In the genomic region with DNA sequence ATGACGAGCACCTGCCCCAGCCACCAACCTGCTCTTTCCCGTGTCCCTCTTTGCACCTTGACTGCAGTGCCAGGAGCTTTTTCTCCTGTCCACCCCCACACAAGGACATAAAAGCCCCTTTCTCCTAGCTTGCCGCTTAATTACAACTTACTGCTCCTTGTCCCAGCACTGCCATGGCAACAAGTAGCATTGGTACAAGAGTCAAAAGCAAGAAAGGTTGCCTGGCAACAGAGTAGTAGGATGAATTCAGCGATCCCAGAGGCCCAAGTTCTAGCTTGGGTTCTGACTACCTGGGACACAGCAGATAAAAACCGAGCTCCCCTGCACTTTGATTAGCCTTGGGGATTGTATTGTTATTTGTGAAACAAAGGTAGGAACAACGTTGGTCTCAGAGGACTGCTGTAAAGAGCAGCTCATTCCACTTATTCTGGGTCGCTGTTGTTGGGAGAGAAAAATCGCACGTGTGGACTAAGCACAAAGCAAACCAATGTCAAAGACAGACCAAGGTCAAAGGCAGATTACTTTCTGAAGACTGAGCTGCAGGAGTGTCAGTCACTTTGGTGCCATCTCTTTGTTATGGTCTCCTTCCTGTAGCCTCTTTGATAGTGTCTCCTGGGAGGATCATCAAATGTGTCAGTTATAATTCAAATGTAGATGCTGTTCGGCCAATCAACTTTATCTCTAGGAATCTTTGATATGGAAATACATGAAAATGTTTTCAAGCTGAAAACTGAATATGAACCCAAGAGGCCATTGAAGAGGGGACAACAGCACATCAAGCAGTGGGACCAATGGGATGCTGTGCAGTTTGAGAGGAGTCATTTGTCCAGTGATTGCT, we compare ENCODE assay signal across 12 mouse cellular contexts.
DNase-seq lines count a peak whose midpoint lies in the region; ATAC-seq and TF ChIP-seq lines count a peak whose summit lies in the region.
"Had no signal": no experiment of that assay in that cellular context is flagged by ENCODE, and none has a peak within 500 bp of the region (broad histone marks: within the 10 kb centered on the region; RNA-seq: fewer than 3 reads in every experiment).

No protein-coding gene starts in this region.

- H3K9ac ChIP-seq in forebrain, embryonic 12.5 days = no peak overlapping the region
- H3K9ac ChIP-seq in midbrain, embryonic 12.5 days (replicated peaks) = no peak overlapping the region
- H3K9ac ChIP-seq in stomach, postnatal 0 days (ENCODE audit: low read length) = no peak overlapping the region
- H3K9ac ChIP-seq: lung, embryonic 14.5 days had no signal

- H3K27me3 ChIP-seq in forebrain, embryonic 12.5 days = peaks cover 11% of the 10 kb centered on the region
- H3K27me3 ChIP-seq in midbrain, embryonic 12.5 days = peaks cover 45% of the 10 kb centered on the region
- no peaks in the 10 kb centered on the region for H3K27me3 ChIP-seq in stomach, postnatal 0 days (ENCODE audit: control insufficient read depth, insufficient read depth, low read length)

- peaks cover 14% of the 10 kb centered on the region for H3K4me1 ChIP-seq in forebrain, embryonic 12.5 days
- H3K4me1 ChIP-seq in midbrain, embryonic 12.5 days = peaks cover 14% of the 10 kb centered on the region
- H3K4me1 ChIP-seq in stomach, postnatal 0 days (replicated peaks; ENCODE audit: control insufficient read depth, insufficient read depth) = no peaks in the 10 kb centered on the region
- H3K4me1 ChIP-seq: megakaryocyte, embryonic 14.5 days had no signal

- TF ChIP-seq CTCF in stomach, postnatal 0 days (IDR thresholded peaks at IDR 0.05; ENCODE audit: low read depth) = no peak

- H3K27ac ChIP-seq in forebrain, embryonic 12.5 days = no peak overlapping the region
- H3K27ac ChIP-seq in midbrain, embryonic 12.5 days (replicated peaks) = no peak overlapping the region
- no peak overlapping the region for H3K27ac ChIP-seq in stomach, postnatal 0 days (replicated peaks)

- 22% methylated on average over 10 of the region's 10 CpGs for WGBS in forebrain, embryonic 12.5 days
- 26% methylated on average over 10 of the region's 10 CpGs for WGBS in midbrain, embryonic 12.5 days
- WGBS in stomach, postnatal 0 days = 55% methylated on average over 10 of the region's 10 CpGs

- peak overlapping the region; percentile 17; the same call in 1 of the 2 replicates for H3K4me2 ChIP-seq in forebrain, embryonic 12.5 days
- H3K4me2 ChIP-seq in midbrain, embryonic 12.5 days (replicated peaks) = 0 out of 2 replicates have a peak overlapping the region, but pooled peaks have one; percentile 1
- no peak overlapping the region for H3K4me2 ChIP-seq in stomach, postnatal 0 days (replicated peaks; ENCODE audit: low read depth)
- H3K4me2 ChIP-seq: heart, embryonic 11.5 days; lung, embryonic 14.5 days had no signal

- no peak for ATAC-seq in forebrain, embryonic 12.5 days (ENCODE audit: low FRiP score)
- ATAC-seq in midbrain, embryonic 12.5 days (ENCODE audit: low FRiP score, low read depth) = no peak
- ATAC-seq in stomach, postnatal 0 days (ENCODE audit: low FRiP score, low TSS enrichment) = no peak

- DNase-seq in right cerebral cortex, postnatal 10 days (ENCODE audit: low spot score in 2 of 2) = peak; percentile 60 to 80
- DNase-seq in right cerebral cortex, adult 2 months (ENCODE audit: low spot score in 2 of 2) = no peak
- no peak for DNase-seq in urinary bladder, postnatal 25 days (ENCODE audit: low spot score)
- no peak for DNase-seq in frontal cortex, postnatal 36 days (ENCODE audit: low spot score in 2 of 2)
- no peak for DNase-seq in stomach, postnatal 0 days (ENCODE audit: low spot score)
- DNase-seq: cerebellum, postnatal 36 days; kidney, postnatal 10 days; lung, embryonic 14.5 days had no signal

- no peaks in the 10 kb centered on the region for H3K36me3 ChIP-seq in forebrain, embryonic 12.5 days (replicated peaks)
- H3K36me3 ChIP-seq in midbrain, embryonic 12.5 days = no peaks in the 10 kb centered on the region
- H3K36me3 ChIP-seq in stomach, postnatal 0 days (ENCODE audit: control insufficient read depth, insufficient read depth, low read length) = no peaks in the 10 kb centered on the region

- H3K9me3 ChIP-seq in forebrain, embryonic 12.5 days = no peaks in the 10 kb centered on the region
- no peaks in the 10 kb centered on the region for H3K9me3 ChIP-seq in midbrain, embryonic 12.5 days
- H3K9me3 ChIP-seq in stomach, postnatal 0 days (ENCODE audit: control insufficient read depth, low read length) = no peaks in the 10 kb centered on the region
- H3K9me3 ChIP-seq: megakaryocyte, embryonic 14.5 days had no signal

- TF ChIP-seq EP300 in stomach, postnatal 0 days (optimal IDR thresholded peaks at IDR 0.05) = no peak

- no peak overlapping the region for H3K4me3 ChIP-seq in forebrain, embryonic 12.5 days (replicated peaks)
- no peak overlapping the region for H3K4me3 ChIP-seq in midbrain, embryonic 12.5 days
- H3K4me3 ChIP-seq in stomach, postnatal 0 days (ENCODE audit: low read depth, low read length) = no peak overlapping the region
- H3K4me3 ChIP-seq: megakaryocyte, embryonic 14.5 days had no signal

Comparison
In these comparisons a context has a peak if more than half of its experiments do, and no peak if none do; other contexts are left out.
1. DNase-seq: peak in right cerebral cortex, postnatal 10 days (2 of 2); none in right cerebral cortex, adult 2 months (0 of 2), urinary bladder, postnatal 25 days (single experiment), frontal cortex, postnatal 36 days (0 of 2) and stomach, postnatal 0 days (single experiment).